Mouse (Mus musculus) heart, postnatal 10 days (tissue): ENCODE measurements around the gene Wdfy4. TPM values are rescaled to one million over a fixed set of nuclear protein-coding genes. Genes with fewer than 3 reads are reported as not detected.

ENCODE experiments used
- DNase-seq, 2 experiments: peaks; one replicate each; pipeline ENCODE4 v3.0.0; 2021
- intact Hi-C: fragments of 180-260 bp; cut with DNase I; formaldehyde crosslinking; loops from one replicate; pipeline ENCODE4 v1.15.1; 2025
- total RNA-seq, 2 experiments: library from RNA; stranded (reverse); gene quantifications; 2 replicates each; pipeline ENCODE4 v1.2.3; 2021

The Wdfy4 gene
- 1 to 10 TPM; 1.5 to 2.1 TPM for total RNA-seq

- DNase-seq: peak; percentile 14 to 20
- intact Hi-C loops: no loop called here
Observed at GRCm38 (mm10) chr14:33185068-33185800, at the start of gene Wdfy4. TSS of gene Wdfy4 (minus strand) at chr14:33185508.

GRCm38 (mm10) chr14:33232048-33232447 lies 46.7 kb upstream of the Wdfy4 start:
- peak in 1 of 2 experiments; percentile 28 for DNase-seq
- intact Hi-C loops: no loop called here

DNA sequence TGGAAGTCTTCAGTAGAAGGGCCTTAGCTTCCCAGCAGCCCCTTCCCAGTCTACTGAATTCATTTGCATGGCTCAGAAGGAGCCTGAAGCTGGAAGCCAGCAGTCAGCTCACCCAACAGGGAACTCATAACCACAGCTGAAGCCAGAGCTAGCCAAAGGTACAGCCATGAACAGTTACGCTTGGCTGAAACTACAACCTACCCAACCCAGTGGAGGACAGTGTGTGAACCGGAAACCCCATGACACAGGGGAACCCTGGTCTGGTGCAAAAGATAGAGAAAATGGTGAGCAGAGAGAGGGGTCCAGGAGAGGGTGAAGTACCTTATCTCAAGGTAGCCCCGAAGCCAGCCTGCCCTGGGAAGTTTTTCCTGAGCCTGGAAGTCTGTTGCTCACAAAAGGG lies 46.0 kb upstream of the Wdfy4 start:
- intact Hi-C loops: no loop called here
- no peak for DNase-seq

DNA sequence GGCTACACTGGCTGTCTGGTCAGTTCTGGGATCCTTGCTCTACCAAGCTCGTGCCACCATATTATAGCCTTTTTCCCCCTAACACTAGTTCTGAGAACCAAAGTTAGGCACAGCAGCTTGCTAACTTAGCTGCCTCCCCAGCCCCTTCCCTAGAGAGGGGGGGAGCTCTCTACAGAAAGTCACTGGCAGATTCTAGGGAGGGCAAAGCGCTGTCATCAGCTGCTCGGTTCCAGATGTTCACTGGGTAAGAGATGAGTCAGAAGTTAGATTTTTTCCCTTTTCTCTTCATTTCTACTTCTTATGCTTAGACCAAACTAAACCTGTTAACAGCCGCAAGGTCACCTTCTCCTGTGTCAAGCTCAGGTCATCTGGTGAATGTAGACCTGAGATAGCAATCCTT lies 45.4 kb upstream of the Wdfy4 start:
- no peak for DNase-seq
- intact Hi-C loops: no loop called here

GRCm38 (mm10) chr14:33225235-33225634 lies 39.9 kb upstream of the Wdfy4 start:
- DNase-seq: no peak
- intact Hi-C loops: no loop called here

DNA sequence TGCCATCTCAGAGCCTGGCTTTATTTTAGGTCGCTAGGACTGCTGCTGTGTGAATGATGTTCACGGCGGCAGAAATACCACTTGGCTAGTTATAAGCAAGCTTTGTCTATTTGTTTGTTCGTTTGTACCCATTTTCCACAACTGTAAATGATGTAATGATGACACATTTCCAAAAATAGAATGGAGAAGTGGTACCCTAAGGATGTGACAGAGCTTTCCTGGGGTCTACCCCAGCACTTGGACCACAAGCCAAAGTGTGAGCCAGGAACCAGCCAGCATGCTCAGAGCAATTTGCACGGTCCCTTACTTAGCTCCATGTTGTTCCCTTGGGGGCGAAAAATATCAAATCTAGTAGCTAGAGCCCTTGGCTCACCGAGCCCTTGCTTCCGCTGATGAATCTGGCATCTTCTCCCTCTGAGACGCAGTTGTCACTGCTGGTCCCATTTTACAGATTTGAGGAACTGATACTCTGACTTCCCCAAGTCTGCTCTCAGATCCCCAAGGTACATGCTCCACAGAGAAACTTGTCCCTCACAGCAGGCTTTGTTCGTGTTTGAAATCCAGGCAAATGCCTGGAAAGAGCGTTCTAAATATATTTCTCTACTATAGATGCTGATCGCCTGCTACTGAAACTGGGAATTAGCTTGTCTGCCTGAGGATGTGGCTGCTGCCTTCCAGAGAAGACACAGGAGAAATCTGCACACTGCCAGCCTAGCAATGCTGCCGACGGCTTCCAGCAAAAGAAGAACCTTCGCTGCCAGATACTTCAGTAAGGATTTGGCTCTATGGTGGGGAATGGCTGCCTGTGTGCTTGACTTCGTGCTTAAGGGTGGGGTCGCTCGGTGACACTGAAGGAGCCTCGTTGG lies 31.3 kb upstream of the Wdfy4 start:
- no peak for DNase-seq
- intact Hi-C loops: loop anchor here (5.0 kb wide), 1 partner anchor 166 kb away; no protein-coding TSS in a partner anchor

- intact Hi-C loops: loop anchor here (5.0 kb wide), 1 partner anchor 167 kb away; no protein-coding TSS in a partner anchor
- DNase-seq: no peak
Observed at GRCm38 (mm10) chr14:33215163-33215562, 29.9 kb upstream of the Wdfy4 start.

GRCm38 (mm10) chr14:33214767-33215128 lies 29.4 kb upstream of the Wdfy4 start:
- DNase-seq: no peak
- intact Hi-C loops: loop anchor here (5.0 kb wide), 1 partner anchor 168 kb away; no protein-coding TSS in a partner anchor

DNA sequence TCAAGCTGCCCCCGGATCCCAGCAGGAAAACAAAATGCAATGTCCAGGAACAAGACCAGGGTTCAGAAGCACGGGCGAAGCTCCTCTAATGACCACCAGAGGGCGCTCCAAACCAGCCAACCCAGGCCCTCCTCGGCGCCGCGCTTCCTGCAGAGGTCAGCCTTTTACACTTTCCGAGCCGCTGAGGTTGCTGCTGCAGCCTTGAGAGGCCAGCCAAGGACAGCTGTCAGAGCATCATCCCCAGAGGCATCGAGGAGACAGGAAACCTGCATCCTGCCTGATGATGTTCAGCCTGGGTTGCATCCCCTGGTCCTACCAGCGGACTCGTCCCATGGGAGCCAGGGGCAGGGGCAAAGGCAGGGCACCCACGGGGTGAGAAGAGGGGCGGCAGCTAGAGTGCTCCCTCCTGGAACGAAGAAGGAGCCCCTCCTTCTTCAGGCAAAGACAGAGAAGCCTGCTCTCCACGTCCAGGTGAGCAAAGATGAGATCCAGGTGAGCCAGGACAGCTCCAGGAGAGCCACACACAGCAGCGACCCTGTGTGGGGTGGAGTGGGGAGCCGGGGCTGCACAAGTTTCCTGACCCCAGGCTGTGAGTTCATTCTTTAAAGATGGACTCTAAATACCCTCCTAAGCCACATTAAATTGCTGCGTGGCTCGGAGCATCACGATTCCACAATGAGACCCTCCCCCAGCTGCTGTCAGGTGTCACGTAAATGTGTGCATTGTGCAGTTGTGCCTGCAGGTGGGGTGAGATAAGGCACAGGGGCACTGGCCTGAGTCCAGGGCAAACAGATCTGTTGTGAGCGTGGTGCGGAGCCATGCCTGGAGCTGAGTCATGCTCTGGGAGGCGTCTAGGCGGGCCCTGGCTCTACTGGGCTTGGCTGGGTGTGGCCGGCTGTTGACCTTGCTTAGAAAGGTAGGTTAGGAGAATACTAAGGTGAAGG lies 28.8 kb upstream of the Wdfy4 start, which contains the start of gene Arhgap22:
Gene Arhgap22 (plus strand): TSS at position 204 of the 944 bp plus-strand sequence.
- DNase-seq: peak; percentile 88 to 93
- intact Hi-C loops: loop anchor here (1.0 to 2.0 kb wide), 3 partner anchors 33 to 157 kb away; no protein-coding TSS in a partner anchor

GRCm38 (mm10) chr14:33212958-33213309 lies 27.6 kb upstream of the Wdfy4 start:
- no peak for DNase-seq
- intact Hi-C loops: loop anchor here (1.0 to 2.0 kb wide), 3 partner anchors 34 to 158 kb away; no protein-coding TSS in a partner anchor

- intact Hi-C loops: loop anchor here (2.0 kb wide), 2 partner anchors 34 to 158 kb away; no protein-coding TSS in a partner anchor
- DNase-seq: no peak
Observed at GRCm38 (mm10) chr14:33212271-33212957, 27.1 kb upstream of the Wdfy4 start.

DNA sequence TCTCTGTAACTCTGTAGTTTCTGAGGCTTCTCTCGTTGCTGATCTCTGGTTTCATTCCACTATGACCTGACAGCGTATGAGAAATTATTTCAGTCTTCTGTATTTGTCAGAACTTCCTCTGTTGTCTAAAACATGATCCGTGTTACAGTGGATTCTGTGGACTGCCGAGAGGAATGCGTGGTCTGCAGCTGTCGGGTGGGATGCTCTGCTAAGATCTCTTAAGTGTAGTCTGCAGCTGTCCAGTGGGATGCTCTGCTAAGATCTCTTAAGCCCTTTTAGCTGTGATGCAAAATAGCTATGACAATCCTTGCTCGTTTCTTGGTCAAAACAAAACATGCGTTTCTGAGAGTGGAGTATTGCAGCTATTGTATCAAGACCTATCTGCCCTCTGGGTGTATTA lies 25.5 kb upstream of the Wdfy4 start:
- intact Hi-C loops: no loop called here

DNA sequence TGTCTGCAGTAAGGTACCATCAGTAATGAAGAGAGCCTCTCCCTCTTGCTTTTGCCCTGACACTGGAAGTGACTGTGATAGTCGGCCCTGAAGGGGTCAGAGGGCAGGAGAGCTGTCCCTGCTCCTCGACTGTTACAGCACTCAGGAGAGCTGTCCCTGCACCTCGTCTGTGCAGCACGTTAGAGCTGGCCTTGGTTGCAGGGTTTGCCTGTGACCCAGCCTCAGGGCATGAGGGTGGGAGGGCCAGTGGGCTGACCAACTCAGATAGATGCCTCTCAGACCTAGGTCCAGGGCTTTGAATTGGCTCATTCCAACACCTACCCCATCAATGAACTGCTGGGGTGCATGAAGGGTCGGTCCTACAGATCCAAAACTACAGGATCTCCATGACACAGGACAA lies 23.0 kb upstream of the Wdfy4 start:
- no peak for DNase-seq
- intact Hi-C loops: loop anchor here (10.0 kb wide), 3 partner anchors 434 to 674 kb away; no protein-coding TSS in a partner anchor

More for the DNA sequence above, 25.5 kb upstream of the Wdfy4 start:
- no peak for DNase-seq

DNA sequence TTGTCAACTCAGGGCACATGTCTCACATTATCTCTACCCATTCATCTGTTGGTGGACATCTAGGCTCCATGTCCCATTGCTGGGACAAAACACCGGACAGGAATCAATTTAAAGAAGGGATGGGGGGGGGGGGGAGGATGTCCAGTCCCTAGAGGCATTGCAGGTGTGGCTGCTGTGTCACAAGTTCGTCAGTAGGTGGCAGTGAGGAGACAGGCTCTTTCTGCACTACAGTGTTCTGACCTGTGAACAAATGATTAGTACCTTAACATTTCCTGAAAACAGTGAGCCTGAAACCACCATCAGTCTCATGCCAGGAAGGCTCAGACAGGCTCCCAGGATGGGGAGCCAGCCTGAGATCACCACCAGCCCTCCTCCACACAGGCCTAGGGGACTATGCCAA lies 21.7 kb upstream of the Wdfy4 start:
- intact Hi-C loops: loop anchor here (2.0 to 10.0 kb wide), 4 partner anchors 60 to 672 kb away; no protein-coding TSS in a partner anchor
- peak; percentile 27 to 32 for DNase-seq

GRCm38 (mm10) chr14:33205280-33205965 lies 20.1 kb upstream of the Wdfy4 start:
- intact Hi-C loops: loop anchor here (10.0 kb wide), 3 partner anchors 431 to 671 kb away; no protein-coding TSS in a partner anchor
- peak in 1 of 2 experiments; percentile 42 for DNase-seq

- intact Hi-C loops: loop anchor here (10.0 kb wide), 3 partner anchors 429 to 669 kb away; no protein-coding TSS in a partner anchor
- DNase-seq: no peak
Observed at GRCm38 (mm10) chr14:33203777-33204176, 18.5 kb upstream of the Wdfy4 start.

DNA sequence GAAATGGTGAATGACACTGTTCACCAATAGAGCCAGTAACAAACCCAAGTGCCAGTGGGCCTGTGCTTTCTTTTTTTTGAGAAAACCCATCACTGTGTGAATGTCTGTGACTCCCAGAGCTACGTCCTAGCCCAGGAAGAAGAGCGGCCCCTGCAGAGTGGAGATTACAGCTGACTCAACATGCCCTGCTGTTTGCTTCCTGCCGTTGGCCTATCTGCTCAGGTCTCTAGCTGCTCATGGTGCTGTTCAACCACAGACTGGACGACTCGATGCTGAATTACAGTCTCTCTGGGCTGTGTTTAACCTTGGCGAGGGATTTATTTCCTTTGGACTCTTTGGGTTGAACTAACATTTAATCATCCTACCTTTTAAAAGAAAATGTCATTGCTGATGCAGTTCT lies 17.6 kb upstream of the Wdfy4 start:
- intact Hi-C loops: loop anchor here (10.0 kb wide), 3 partner anchors 428 to 668 kb away; no protein-coding TSS in a partner anchor
- no peak for DNase-seq

- DNase-seq: no peak
- intact Hi-C loops: loop anchor here (10.0 kb wide), 3 partner anchors 427 to 667 kb away; no protein-coding TSS in a partner anchor
Observed at GRCm38 (mm10) chr14:33202161-33202560, 16.9 kb upstream of the Wdfy4 start.

- intact Hi-C loops: no loop called here
Observed at GRCm38 (mm10) chr14:33194241-33194640, 8.9 kb upstream of the Wdfy4 start.

More at GRCm38 (mm10) chr14:33194241-33194640, 8.9 kb upstream of the Wdfy4 start:
- no peak for DNase-seq
